Mouse (Mus musculus): ENCODE results near the gene Aoc2.

GRCm38 (mm10) chr11:101323609-101324008 lies 1.3 kb upstream of the Aoc2 start:
- TF ChIP-seq POLR2A (IDR thresholded peaks at IDR 0.05; ENCODE audit: low read depth, low read length) = no peak
- TF ChIP-seq CTCF (IDR thresholded peaks at IDR 0.05; ENCODE audit: borderline replicate concordance, insufficient read depth, low read length) = peak; percentile 95

All from embryonic fibroblast, embryonic 13.5 days (primary cell).